Mouse (Mus musculus) left cerebral cortex, postnatal 10 days (tissue): ENCODE results near the gene Trmt44. TPM values are rescaled to one million over a fixed set of nuclear protein-coding genes. Genes with fewer than 3 reads are reported as not detected.
"Not testable (repeated sequence)": the region's sequence is repeated elsewhere in the genome, so short reads cannot be mapped to it uniquely, and the experiment has no call there.

Experiments
- DNase-seq, 2 experiments: peaks; one replicate each; pipeline ENCODE4 v3.0.0; 2021 to 2022; ENCODE audit warnings: low spot score in 2 of 2, mixed read lengths in 1 of 2; ENCODE audit errors: extremely low spot score in 1 of 2
- intact Hi-C: fragments of 180-260 bp; cut with DNase I; formaldehyde crosslinking; loops from one replicate; pipeline ENCODE4 v1.15.1; 2025
- total RNA-seq, 2 experiments: library from RNA; stranded (reverse); gene quantifications; 2 replicates each; pipeline ENCODE4 v1.2.3; 2021

The Trmt44 gene
- total RNA-seq, 2 experiments from 2014 or later = 7.4 to 9.3 TPM

DNA sequence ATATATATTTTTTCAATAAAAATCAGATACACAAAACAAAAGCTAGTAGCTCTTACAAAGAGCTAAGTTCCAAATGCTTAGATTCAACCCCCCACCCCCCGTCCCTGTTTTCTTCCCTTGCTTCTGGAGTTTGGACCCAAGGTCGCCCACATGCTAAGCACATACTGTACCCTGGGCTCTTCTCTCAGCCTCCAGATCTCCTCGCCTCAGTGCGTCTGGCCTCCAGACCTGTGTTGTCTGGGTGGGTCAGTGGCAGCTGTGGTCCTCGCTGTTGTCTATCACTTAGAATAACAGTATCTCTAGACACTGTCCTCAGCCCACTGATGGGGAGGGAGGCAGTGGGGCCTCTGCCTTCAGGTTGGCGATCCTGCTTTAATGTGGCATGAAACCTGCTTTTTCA lies 18.4 kb upstream of the Trmt44 start:
- no peak for DNase-seq
- intact Hi-C loops = loop anchor here (10.0 kb wide), 1 partner anchor 262 kb away; no protein-coding TSS in a partner anchor

DNA sequence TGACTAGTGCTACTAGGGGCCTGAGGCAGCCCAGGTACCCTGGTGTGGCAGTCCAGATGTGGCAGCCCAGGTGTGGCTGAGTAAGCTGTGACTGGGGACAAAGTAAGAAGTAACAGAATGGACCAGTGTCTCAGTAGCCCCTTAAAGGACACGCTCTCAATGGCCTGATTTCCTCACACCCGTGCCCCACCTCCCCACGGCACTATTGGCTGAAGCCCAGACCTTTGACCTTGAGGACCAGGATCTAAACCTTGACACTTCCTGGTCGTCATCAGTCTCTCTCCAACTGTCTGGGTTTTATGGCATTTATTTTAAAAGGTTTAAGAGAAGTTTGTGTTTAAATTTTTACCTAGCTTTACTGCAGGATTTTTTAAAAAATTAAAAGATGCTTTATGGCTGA lies 18.0 kb upstream of the Trmt44 start:
- intact Hi-C loops = loop anchor here (10.0 kb wide), 1 partner anchor 262 kb away; no protein-coding TSS in a partner anchor
- no peak for DNase-seq

DNA sequence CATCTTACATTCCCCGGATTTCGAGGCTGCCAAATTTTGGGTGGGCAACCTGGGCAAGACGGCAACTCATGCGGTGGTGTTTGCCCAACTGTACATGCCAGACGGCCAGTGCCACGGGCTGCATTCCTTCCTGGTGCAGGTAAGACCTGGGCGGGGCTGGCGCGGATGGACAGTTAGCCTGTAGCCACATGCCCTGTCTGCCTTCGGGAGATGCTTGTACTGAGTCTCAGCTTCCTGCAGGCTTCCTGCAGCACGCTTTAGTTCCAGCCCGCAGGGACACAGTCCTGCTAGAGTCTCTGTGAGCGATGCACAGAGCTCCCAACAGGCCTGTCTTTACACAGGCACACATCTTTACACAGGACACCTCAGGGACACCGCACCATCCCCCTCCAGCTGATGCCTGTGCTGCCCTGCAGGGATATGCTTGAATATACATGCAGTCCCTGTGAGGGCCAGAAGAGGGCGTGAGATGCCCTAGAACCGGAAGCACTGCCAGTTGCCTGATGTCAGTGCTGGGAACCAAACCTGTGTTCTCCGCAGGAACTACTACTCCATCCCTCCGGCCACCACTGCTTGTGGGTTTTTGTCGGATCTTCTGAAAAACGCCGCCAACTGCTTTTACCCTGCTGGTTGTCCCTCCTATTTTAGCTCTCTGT lies 17.3 kb upstream of the Trmt44 start:
- no peak for DNase-seq
- intact Hi-C loops = loop anchor here (10.0 kb wide), 1 partner anchor 263 kb away; no protein-coding TSS in a partner anchor

DNA sequence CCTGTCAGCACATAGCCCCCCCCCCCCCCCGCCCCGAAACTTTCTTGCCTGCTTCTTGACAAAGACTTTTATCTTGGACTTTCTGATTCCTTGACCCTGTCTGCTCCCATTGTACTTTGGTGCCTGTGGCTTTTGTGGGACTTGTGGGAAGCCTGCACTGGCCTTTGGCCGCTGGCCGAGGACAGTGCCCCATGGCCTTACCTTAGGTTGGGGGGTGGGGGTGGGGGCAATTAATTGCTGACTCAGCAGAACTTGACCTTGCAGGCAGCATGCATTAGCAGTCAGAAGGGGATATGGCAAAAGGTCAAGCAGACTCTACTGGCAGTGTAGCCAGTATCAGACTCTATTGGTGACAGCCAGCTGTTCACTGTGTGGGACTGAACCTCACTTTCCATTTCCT lies 16.6 kb upstream of the Trmt44 start:
- intact Hi-C loops = loop anchor here (10.0 kb wide), 1 partner anchor 263 kb away; no protein-coding TSS in a partner anchor
- no peak for DNase-seq

DNA sequence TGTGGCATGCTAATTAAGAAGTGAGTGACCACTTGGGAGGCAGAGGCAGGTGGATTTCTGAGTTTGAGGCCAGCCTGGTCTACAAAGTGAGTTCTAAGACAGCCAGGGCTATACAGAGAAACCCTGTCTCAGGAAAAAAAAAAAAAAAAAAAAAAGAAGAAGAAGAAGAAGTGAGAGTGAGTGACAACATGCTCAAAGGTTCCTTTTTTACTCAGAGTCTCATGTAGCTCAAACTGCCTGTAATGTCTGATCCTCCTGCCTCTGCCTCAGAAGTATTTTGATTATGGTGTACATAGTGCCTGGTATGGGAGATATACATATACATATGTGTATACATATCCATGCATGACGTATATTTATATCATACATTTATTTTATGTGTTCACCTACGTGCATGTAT lies 9.4 kb upstream of the Trmt44 start:
- DNase-seq, intact Hi-C loops: not testable (repeated sequence)

DNA sequence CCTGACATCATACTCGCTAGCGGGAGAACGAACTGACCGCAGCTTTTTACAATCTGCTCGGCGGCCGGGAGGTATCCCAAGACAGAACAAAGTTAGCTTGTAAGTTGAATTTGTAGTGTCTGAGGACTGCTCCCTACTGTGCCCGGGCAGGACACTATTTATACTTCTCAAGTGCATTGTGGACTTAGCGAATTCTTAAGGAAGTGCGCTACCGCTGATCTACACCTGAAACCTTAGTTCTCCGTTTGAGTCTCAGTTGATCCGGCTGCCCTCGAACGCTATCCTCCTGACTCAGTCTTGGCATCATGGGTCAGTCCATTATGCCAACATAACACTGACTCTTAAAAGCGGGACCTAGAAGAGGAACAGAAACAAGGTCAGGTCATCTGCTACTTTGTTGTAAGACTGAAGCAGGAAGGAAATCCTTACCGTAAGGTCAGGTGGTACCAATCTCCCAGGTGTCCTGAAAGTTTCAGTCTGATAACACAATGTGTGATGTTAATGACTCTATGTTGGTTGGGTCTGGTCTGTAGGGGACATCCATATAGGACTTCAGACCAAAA lies 8.4 kb upstream of the Trmt44 start:
- intact Hi-C loops = no loop called here
- no peak for DNase-seq

DNA sequence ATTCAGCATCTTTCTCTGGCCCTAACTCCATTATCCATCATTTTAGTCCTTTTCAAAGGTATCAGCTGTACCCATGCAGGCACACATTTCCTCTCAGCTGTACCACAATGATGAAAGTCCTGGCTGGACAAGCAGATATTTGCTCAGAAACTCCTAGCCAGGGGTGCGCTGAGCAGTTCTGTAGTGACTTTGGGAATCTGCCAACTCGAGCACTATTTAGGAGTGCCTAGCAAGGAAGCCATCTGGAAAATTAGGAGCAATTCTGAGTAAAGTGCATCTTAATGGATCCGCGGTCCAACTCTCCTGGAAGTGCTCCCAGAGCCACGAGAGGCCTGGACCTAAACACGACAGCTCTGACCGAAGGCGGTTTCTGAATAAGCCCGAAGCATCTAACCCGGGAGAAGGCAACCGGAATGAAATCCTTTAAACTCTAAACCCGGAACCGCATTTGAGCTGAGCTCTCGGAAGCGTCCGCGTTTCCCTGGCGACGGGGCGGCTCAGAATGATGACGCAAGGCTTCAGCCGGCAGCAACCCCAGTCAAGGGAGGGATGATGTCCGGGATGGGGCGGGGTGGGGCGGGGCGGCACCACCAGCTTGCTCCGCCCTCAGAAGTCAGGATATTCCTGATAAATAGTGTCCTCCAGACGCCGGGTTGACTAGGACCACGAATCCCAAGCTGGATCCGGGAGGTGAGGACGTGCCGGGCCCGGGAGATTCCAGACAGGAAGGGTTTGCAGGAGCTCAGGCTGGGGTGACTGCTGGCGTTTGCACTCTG lies 7.8 kb upstream of the Trmt44 start, which contains the start of gene Acox3:
TSS of gene Acox3 (plus strand) at position 596 of the 776 bp plus-strand sequence.
- intact Hi-C loops = no loop called here
- DNase-seq = peak; percentile 96 to 97

DNA sequence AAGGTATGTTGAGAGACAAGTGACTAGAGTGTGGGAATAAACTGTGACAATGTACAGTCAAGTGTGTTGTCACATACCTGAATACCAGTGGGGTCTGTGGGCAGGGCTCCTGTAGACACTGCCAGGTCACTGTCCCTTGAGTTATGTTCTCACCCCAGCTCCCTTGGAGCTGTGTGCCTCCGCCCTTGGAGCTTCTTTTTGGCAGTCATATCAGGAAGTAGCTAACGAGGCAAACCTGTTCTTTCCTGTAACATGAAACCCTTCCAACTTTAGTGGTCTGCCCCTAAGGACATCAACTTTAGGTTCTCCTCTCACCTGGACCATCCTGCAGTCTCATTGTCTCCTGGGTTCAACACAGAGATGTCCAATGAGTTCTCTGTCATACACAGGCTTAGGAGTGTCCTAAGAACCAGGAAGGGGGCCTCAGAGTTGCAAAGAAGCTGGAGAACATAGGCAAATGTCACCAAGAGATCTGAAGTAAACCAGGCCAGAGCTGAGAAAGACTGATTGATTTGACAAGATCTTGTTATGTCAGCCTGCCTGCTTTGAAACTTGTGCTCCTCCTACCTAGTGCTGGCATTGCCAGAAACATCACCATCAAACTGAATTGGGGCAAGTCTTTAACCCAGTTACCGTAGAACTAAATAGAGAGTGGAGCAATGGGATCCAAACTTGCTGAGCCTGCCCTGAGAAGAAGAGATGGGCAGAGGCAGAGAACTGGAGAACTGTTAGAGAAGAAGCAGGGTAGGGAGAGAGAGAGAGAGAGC lies 5.5 kb upstream of the Trmt44 start:
- DNase-seq = no peak
- intact Hi-C loops = no loop called here

DNA sequence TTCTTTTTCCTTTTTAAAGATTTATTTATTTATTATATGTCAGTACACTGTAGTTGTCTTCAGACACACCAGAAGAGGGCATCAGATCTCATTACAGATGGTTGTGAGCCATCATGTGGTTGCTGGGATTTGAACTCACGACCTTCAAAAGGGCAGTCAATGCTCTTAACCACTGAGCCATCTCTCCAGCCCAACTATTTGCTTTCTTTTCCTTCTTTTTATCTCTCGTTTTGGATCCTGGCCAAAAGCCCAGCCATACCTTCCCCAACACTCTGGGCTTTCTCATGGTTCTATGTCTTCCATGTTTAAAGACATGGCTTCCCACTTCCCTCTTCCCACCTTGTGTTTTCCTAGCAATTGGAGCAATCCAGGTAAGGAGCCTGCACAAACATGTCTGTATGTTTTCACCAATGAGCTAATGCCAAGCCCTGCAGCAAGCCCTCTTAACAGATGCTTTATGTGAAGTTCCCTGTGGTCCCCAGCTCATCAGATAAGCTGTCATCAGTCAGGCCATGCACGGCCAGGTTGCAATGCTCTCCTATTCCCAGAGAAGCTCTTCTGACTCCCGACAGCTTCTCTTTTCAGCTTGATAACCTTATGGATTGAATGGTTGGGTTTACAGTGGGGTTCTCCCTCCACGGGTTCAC lies 4.5 kb upstream of the Trmt44 start:
- DNase-seq = no peak
- intact Hi-C loops = no loop called here

DNA sequence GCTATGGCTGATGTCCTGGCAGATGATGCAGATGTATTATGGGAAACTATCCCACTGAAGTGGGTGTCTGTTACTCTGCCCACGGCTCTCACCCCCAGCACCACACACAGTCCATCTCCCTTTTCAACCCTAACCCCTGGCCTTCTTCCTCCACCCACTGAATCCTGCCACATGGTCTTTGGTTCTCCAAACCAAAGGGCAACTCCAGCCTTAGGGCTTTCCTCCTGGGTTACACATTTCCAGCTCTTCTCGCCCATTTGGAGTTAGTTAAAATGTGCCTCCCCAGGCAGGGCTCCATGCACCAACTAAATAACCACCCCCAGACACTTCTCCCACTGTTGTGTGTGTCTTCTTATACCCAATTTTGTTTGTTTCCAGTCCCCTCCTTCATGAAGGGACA lies 3.5 kb upstream of the Trmt44 start:
- intact Hi-C loops = no loop called here
- no peak for DNase-seq

DNA sequence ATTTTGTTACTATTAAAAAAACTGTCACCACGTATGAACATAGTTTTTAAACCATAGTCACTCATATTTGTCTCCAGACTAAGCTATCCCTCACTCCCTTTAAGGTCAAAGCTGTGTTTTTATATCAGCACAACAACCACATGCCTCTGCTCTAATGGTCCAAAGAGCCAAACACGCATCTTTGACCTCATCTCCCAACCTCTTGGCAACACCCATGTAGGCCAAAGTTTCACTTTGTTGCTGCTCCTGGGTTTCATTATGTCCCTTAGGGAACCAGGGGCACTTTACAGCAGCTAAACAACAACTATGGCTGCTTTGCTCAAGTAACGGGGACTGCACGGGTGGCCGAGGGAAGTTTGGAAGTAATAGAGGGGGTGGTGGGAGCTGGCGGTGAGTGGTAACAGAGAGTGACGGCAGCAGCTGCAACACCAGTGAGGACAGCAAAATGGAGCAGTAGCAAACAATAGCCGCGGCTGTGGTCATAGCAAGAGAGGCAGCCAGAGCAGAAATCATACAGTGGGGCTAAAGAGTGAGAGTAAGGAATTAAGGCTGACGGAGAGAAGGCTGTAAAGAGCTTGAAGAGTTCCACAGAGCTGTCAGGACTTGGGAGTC lies 1.6 kb upstream of the Trmt44 start:
- DNase-seq = no peak
- intact Hi-C loops = no loop called here

DNA sequence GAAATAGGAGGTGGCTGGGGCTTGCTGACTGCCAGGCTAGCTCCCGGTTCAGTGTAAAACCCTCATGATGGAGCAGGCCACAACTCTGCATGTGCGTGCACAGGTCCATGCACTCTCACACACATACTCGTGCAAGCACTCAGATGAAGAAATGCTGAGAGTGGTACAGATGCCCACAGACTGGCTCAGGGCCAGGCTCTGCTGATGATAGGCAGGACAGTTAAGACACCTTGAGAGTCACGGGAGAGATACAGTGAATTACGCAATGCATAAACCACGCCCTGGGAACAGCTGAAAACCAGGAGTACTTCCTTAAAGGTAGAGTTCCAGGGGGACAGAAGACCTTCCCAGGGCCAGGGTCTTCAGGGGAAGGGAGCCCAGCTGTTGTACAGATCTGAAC lies 3.3 kb downstream of the Trmt44 start:
- no peak for DNase-seq
- intact Hi-C loops = no loop called here

DNA sequence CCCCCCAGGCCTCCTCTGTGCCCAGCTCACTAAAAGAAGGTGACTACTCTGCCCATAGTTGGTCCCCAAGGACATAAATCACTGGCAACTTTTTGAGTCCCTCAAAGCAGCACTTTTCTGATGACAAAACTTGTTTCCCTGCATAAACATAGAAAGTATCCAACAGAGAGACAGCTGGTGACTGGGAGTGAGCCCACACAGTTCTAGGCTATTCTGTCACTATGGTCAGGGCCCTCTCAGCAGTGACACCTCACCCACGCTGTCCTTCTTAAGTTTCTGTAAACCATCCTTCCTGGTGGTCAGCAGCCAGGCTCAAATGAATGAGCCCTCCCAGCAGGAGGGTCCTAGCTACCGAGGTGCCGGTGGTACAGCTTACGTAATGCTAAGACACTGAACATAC lies 8.2 kb downstream of the Trmt44 start:
- DNase-seq = no peak
- intact Hi-C loops = no loop called here

DNA sequence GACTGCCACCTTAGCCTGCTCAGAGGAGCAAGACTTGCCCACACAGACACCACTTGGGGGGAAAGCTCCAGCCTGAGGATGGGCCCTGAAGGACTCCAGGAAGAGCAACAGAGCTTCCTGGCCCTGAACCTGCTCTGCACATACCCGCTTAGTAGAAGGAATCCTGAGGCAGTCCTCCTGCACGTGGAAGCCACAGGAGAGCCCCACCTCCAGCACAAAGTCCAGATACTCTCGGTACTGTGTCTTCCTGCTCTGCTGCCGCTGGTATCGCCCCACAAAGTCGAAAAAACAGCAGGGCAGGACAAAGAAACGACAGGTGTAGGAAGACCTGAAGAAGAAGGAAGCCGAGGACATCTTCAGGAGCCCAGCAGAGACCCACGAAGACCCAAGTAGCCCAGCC lies 9.7 kb downstream of the Trmt44 start:
- intact Hi-C loops = no loop called here
- DNase-seq = no peak

DNA sequence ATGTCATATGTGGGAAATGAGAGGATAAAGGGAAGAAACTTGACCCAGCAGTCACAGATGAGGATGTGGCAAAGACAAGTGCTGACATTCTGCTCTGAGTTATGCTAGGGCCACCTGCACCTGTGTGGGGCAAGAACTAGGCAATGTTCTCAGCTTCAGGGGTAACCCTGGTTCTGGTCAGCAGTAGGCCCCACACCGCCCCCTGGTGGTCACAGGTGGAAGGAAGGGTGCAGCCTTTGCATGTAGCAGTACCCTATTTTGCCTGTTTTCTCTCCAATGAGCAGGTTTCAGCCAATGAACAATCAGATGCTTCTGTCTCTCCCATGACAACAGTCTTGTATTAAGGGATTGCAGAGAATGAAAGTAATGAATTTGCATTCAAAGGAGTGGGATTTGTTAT lies 11.4 kb downstream of the Trmt44 start:
- DNase-seq = peak; percentile 24 to 80
- intact Hi-C loops = loop anchor here (5.0 kb wide), 1 partner anchor 41 kb away; no protein-coding TSS in a partner anchor

DNA sequence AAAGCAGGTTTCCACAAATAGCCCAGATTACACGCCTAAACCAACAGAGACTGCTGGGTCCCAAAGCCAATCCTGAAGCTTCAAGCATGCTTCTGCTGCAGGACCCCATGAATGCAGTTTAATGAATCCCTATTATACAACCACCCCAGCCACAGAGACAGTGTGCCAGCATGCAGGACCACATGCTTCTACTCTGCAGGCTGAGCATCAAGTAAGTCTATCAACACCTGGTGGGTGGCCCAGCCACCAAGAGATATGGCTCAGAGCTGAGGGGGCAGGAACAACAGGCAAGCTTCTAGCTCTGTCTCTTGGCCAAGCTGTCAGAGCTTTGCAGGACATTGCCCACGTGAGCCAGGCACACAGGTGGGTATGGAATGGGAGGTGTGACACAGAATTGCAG lies 12.3 kb downstream of the Trmt44 start:
- intact Hi-C loops = loop anchor here (5.0 kb wide), 1 partner anchor 40 kb away; no protein-coding TSS in a partner anchor
- no peak for DNase-seq

DNA sequence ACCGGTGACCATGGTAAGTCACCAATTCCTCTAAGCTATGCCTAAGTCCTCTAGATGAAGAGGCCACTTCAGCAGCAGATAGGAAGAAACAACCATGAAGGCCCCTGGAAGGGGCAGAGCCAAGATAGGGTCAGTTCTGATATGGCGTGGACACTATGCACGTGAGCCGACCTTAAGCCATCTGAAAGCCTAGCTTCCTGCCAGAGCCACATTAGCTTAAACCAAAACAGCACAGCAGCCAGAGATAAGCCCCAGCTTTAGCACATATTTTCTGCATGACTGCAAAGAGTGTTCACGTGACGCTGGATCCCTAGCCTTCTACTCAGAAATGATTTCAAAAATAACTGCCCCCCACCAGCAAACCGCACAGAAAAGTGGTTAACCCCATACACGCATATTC lies 15.4 kb downstream of the Trmt44 start:
- no peak for DNase-seq
- intact Hi-C loops = no loop called here

DNA sequence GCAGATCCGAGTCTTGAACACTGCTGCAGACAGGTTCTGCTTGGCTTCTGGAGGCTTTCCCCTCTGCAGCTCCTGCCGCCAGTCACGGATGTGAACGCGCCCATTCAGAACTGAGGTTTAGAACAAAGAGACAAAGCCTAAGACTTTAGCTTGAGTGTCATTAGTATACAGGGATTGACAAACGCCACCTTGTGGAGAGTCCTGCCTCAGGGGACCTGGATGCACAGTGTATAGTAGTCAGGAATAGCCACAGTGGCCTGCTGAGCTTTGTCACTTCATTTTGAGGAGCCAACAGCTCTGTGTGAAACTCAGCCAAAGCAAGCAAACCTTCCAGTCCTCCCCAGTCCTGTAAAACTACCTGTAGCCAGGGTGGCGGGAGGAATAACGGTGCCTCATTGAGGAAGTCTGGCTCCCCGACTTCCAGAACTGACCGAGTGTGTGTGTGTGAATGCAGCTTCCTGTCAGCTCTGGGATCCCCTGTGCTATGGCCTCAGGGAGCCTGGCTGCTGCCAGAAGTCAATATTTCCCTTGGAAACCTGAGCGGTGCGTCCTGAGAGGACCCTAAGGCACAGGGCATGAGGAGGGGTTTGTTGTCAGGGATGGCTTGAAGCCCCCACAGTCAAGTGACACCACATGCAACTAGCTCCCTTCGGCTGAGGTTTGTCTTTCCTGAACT lies 16.8 kb downstream of the Trmt44 start:
- peak in 1 of 2 experiments; percentile 61 for DNase-seq

More for the DNA sequence above, 16.8 kb downstream of the Trmt44 start:
- intact Hi-C loops = no loop called here
